Mouse (Mus musculus) small intestine, adult 2 months (tissue): ENCODE data around the gene Plekhh3. TPM values are rescaled to one million over a fixed set of nuclear protein-coding genes. Genes with fewer than 3 reads are reported as not detected.

Experiments used
- H3K27ac ChIP-seq: fragments of 200-500 bp; 2 replicates; pipeline ENCODE4 v1.5.1; 2012; ENCODE audit warnings: low read depth, low read length, control low read depth, inconsistent platforms; ENCODE audit not compliant: insufficient read depth
- H3K27me3 ChIP-seq: fragments of 200-500 bp; 2 replicates; pipeline ENCODE4 v1.6.1; 2012; ENCODE audit warnings: mild to moderate bottlenecking, moderate library complexity, low read length, inconsistent platforms; ENCODE audit not compliant: control insufficient read depth, insufficient read depth
- H3K36me3 ChIP-seq: fragments of 200-500 bp; 2 replicates; pipeline ENCODE4 v1.6.1; 2012; ENCODE audit warnings: mild to moderate bottlenecking, low read length, control low read depth, inconsistent platforms; ENCODE audit not compliant: control insufficient read depth, insufficient read depth
- H3K4me1 ChIP-seq: fragments of 200-500 bp; 2 replicates; pipeline ENCODE4 v1.6.1; 2012; ENCODE audit warnings: low read length, inconsistent platforms, mixed read lengths; ENCODE audit not compliant: control insufficient read depth, insufficient read depth, insufficient read length
- H3K4me3 ChIP-seq: fragments of 200-500 bp; 2 replicates; pipeline ENCODE4 v1.5.1; 2012; ENCODE audit warnings: low read depth, mild to moderate bottlenecking, control low read depth, inconsistent platforms, low read length, moderate library complexity
- CTCF ChIP-seq: fragments of 200-500 bp; IDR thresholded peaks from 2 replicates; pipeline ENCODE4 v1.5.1; 2012; ENCODE audit warnings: low read depth, mild to moderate bottlenecking, control low read depth, inconsistent platforms, low read length, moderate library complexity, mixed read lengths; ENCODE audit not compliant: insufficient replicate concordance, insufficient read length; ENCODE audit errors: extremely low read depth
- POLR2A ChIP-seq: fragments of 200-500 bp; IDR thresholded peaks from 2 replicates; pipeline ENCODE4 v1.6.1; 2012; ENCODE audit warnings: low read depth, mild to moderate bottlenecking, control low read depth, inconsistent platforms, low read length, moderate library complexity
- WGBS: fragments of 180-500 bp; shearing (Covaris S2); methylation state at CpG from one replicate; pipeline ENCODE4 v1.1.7; 2018; 5-methylcytosine and 5-hydroxymethylcytosine counted together
- polyA plus RNA-seq: library from polyadenylated mRNA; depleted of rRNA; stranded (reverse); fragments of >200 nt; gene quantifications from 2 replicates; pipeline ENCODE4 v1.2.3, GENCODE M21; 2012

The Plekhh3 gene
- polyA plus RNA-seq, 1 experiment: 84.5 TPM

DNA sequence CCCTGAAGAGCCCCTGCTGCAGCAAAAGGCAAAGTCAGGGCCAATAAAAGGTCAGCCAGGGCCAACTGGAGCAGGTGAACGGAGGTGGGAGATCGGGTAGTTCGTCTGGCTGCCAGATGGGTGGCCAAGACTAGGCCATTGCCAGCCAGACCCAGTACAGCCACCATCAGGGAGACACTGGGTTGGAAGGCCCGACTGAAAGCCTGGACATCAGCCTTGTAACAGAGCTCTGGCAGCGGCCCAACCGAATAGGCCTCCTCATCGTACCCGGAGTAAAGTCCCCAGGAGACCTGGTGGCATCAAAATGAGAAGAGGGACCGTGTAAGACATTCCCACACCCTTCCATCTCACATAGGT is 3.2 kb upstream of the Plekhh3 start:
- peaks cover 24% of the 10 kb centered on the region for H3K4me1 ChIP-seq
- no peak for TF ChIP-seq CTCF
- no peak for TF ChIP-seq POLR2A
- H3K4me3 ChIP-seq: peak overlapping the region; percentile 52
- H3K27me3 ChIP-seq: no peaks in the 10 kb centered on the region
- 40% methylated on average over 9 of the region's 9 CpGs for WGBS
- peak overlapping the region; percentile 67 for H3K27ac ChIP-seq
- no peaks in the 10 kb centered on the region for H3K36me3 ChIP-seq

DNA sequence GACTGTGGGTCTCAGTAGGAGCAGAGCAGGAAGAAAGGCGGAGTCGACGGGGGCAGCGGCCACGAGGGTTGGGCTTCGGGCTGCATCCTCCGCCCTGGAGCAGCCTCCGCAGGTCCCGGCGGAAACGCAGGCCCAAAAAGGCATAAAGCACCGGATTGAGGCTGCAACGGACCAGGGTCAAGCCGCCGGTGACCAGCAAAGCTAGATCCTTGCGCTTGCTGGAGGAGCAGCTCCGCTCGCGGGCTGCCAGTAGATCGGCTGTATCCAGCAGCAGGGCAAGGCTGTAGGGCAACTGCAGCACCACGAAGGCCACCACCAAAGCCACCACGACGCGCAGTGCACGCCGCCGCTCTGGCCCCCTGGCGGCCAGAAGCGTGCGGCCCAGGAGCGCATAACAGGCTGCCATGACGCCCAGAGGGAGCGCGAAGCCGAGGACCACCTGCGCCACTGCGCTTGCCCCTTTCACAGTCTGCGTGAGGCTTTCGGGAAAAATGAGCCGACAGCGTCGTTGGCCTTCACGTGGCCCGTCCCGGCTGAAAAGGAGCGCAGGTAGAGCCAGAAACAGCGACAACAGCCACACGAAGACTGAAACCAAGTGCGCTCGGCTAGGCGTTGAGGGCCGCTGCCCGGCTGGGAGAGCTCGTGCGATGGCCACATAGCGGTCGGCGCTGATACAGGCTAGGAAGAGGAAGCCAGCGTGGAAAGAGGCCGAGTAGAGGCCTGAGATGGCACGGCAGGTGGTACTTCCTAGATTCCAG is 2.7 kb upstream of the Plekhh3 start:
- WGBS: 3% methylated on average over 61 of the region's 61 CpGs
- Histone ChIP-seq H3K27ac (peak overlapping the region; percentile 67), H3K27me3 (no peaks in the 10 kb centered on the region), H3K36me3 (no peaks in the 10 kb centered on the region), H3K4me1 (peaks cover 26% of the 10 kb centered on the region), H3K4me3 (peak overlapping the region; percentile 52)
- peak; percentile 88 for TF ChIP-seq CTCF
- no peak for TF ChIP-seq POLR2A

DNA sequence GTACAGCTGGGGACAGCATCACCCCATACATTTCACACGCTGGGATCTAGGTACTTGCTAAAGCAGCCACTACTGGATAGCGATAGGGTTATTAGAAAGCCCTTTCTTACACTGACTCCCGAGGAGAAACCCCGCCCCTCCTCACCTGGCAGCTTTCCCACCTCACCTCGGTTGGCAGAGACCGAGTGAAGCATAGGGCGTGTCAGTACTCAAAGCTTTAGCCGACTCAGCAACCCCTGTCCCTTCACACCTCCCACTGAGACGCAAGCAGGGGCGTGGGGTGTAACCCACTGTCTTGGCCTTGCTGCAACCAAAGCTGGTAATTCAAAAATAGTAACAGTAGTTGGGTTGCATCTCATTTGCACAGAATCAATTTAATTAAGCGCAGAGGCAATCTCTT is 2.0 kb upstream of the Plekhh3 start:
- 0 out of 2 replicates have a peak, but pooled peaks cover 2% of the 10 kb centered on the region for H3K36me3 ChIP-seq
- H3K27me3 ChIP-seq: no peaks in the 10 kb centered on the region
- peak overlapping the region; percentile 5; the same call in 1 of the 2 replicates for H3K4me3 ChIP-seq
- H3K4me1 ChIP-seq: peaks cover 29% of the 10 kb centered on the region
- peak overlapping the region; percentile 67 for H3K27ac ChIP-seq
- WGBS: 4% methylated on average over 11 of the region's 11 CpGs
- TF ChIP-seq CTCF (no peak), POLR2A (peak; percentile 18; the same call in 1 of the 2 replicates)

DNA sequence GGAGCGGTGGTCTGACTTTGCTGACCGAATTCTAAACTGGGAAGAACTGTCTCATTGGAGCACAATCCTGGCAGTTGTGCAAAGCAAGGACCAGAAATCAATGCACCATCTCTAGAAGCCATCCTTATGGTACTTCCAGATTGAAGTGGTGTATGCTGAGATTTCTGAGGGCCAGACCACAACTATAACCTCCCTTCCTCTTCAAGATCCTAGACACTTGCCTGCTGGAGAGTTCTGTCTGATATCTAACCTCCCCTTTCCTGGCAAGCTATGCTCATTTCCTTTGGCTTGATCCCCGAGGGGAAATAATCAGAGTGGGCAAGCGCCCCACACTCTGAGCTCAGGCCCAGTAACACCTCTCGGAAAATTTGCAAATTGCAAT is 1.3 kb upstream of the Plekhh3 start:
- Histone ChIP-seq H3K27ac (peak overlapping the region; percentile 90), H3K4me3 (peak overlapping the region; percentile 80), H3K27me3 (no peaks in the 10 kb centered on the region), H3K4me1 (peaks cover 29% of the 10 kb centered on the region), H3K36me3 (peaks cover 9% of the 10 kb centered on the region)
- 13% methylated on average over 5 of the region's 5 CpGs for WGBS
- no peak for TF ChIP-seq CTCF
- no peak for TF ChIP-seq POLR2A

DNA sequence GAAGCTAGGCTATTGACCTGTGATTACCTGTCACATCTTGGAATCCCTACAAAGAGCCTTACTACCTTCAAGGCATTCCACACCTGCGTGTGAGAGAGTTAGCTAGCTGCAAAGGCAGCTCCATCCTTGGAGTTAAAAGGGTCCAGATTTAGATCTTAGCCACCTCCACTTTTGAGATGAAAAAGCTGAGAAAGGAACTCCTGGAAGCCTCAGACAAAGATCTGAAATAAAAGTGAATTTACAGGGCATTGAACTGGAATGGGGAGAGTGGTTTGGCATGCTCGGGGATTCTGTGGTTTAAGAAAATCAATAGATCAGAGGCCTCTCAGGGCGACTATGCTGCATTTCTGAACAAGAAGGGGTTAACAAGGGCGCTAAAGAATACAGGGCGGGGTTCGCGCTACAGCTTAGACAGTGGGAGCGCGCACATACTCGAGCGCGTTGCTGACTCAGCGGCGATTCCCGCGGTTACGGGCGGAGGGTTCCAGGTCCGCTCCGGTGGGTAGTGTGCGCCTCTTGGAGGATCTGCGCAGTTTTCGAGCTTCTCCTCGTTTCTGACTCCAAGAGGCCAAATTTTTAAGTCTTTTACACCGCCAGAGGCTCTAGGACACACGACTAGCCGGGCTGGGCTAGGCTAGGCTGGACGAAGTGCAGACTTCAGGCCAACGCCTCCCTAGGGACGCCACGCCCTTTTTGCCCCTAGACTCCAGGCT is 726 bp upstream of the Plekhh3 start:
- TF ChIP-seq POLR2A: peak; percentile 53
- peak; percentile 18; the same call in 1 of the 2 replicates for TF ChIP-seq CTCF
- Histone ChIP-seq H3K4me3 (peak overlapping the region; percentile 80), H3K27ac (peak overlapping the region; percentile 90), H3K4me1 (peaks cover 29% of the 10 kb centered on the region), H3K36me3 (peaks cover 14% of the 10 kb centered on the region), H3K27me3 (no peaks in the 10 kb centered on the region)
- under 1% methylated on average over 31 of the region's 31 CpGs for WGBS

DNA sequence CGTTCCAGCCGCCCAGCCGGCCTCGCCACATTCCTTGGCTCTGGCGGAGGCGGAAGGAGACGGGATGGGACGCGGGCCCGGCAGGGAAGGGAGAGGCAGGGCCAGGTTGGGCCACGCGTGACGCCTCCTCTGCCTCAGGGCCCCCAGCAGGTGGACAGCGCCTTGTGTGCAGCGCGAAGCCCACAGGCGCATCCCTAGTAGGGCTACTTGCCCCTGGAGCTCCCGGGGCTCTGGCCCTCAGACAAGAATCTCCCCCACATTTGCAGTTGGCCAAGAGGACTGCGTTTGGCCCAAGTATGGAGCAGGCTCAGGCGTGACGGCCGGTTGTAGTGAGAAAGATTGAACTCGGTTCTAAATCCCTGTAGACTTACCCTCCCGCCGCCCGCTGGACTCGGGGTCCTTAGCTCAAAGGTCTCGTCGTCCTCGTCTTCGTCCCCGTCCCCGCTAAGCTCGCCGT is 769 bp downstream of the Plekhh3 start, which contains the start of gene Cntnap1:
Gene Cntnap1, plus strand, starts transcription at position 170 of the 457 bp plus-strand sequence.
- Histone ChIP-seq H3K4me3 (peak within 1 kb of the TSS; percentile 85), H3K27me3 (no peaks in the 10 kb centered on the region), H3K27ac (peak within 1 kb of the TSS; percentile 87), H3K36me3 (peaks cover 22% of the 10 kb centered on the region), H3K4me1 (peaks cover 25% of the 10 kb centered on the region)
- TF ChIP-seq POLR2A (no peak; the same call in 1 of the 2 replicates), CTCF (no peak)
- 2% methylated on average over 35 of the region's 35 CpGs for WGBS

DNA sequence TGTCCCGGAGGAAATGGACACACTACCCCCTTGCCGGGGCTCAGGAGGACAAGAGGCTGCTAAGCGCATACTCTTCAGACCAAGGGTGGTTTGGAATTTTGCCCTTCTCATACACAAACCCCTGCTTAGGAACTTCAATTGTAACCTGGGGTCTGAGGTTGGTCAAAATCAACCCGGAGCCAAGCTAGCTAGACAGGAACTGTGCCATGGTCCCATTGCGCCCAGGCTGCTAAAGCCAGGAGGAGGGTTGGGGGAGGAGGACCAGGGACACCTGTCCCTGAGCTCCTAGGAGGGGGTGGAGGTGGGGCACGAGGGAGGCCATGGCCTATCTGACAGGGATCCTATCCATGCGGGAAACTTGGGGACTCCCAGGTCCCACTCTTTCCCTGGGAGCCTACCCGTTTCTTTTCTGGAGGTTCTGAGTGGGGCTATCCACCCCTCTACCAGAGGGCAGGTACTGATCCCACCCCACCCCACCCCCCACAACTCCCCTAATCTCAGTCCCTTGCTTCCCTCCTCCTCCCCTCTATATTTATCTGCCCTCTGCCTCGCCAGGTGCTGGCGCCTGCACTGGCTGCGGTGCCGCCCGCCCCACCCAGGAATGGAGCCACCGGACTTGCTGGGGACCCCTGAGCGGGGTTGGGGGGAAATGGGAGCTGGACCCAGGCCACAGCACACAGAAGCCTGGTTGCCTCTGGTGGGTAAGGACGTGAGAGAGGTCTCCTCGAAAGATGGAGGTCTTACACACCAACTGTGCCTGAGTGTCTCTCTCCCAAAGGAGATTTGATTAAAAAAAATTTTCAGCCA is 1.6 kb downstream of the Plekhh3 start:
- Histone ChIP-seq H3K36me3 (peaks cover 30% of the 10 kb centered on the region), H3K27ac (peak overlapping the region; percentile 87), H3K4me3 (peak overlapping the region; percentile 85), H3K4me1 (peaks cover 27% of the 10 kb centered on the region), H3K27me3 (no peaks in the 10 kb centered on the region)
- TF ChIP-seq POLR2A: no peak
- TF ChIP-seq CTCF: no peak
- 11% methylated on average over 17 of the region's 17 CpGs for WGBS
